Mouse (Mus musculus): ENCODE measurements around the gene Fscn1. TPM values are rescaled to one million over a fixed set of nuclear protein-coding genes. Genes with fewer than 3 reads are reported as not detected.

Fscn1 gene
- polyA plus RNA-seq, 1 experiment from 2014 or later = 328 TPM

DNA sequence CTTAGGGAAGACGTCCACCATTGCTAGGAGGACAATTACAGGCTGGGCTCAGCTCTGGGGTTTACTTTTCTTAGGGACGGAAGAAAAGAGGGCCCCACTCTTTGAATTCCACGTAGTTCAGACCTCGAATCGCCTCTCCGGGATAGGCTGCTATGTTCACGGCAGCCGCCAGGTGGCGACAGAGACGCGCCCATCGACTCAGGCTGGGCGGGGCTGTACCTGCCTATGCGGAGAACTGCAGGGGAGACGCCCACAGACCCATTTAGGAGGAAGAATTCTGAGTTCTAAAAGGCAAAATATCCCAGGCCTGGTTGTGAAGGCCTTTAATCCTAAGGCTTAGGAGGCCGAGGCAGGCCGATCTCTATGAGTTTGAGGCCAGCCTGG lies 23.8 kb upstream of the Fscn1 start:
- peak overlapping the region; percentile 21 for H3K4me3 ChIP-seq (replicated peaks)
- H3K9me3 ChIP-seq (replicated peaks) = no peaks in the 10 kb centered on the region
- no peaks in the 10 kb centered on the region for H3K36me3 ChIP-seq
- H3K27me3 ChIP-seq = no peaks in the 10 kb centered on the region
- no peak for ATAC-seq (ENCODE audit: insufficient number of reproducible peaks, low FRiP score, low TSS enrichment, low read depth)
- peaks cover 27% of the 10 kb centered on the region; the same call in 1 of the 2 replicates for H3K4me1 ChIP-seq
- peak overlapping the region; percentile 48 for H3K4me2 ChIP-seq (replicated peaks)
- 0 out of 2 replicates have a peak overlapping the region, but pooled peaks have one; percentile 17 for H3K27ac ChIP-seq (replicated peaks)
- H3K9ac ChIP-seq = no peak overlapping the region
- 4% methylated on average over 17 of the region's 17 CpGs for WGBS

GRCm38 (mm10) chr5:142937956-142938727 lies 22.0 kb upstream of the Fscn1 start:
- Histone ChIP-seq H3K4me3 (replicated peaks) (no peak overlapping the region), H3K4me1 (peaks cover 18% of the 10 kb centered on the region; the same call in 1 of the 2 replicates), H3K9me3 (replicated peaks) (no peaks in the 10 kb centered on the region), H3K4me2 (replicated peaks) (no peak overlapping the region), H3K27me3 (no peaks in the 10 kb centered on the region), H3K9ac (no peak overlapping the region), H3K36me3 (no peaks in the 10 kb centered on the region), H3K27ac (replicated peaks) (peak overlapping the region; percentile 68)
- WGBS = 33% methylated on average over 19 of the region's 19 CpGs
- no peak for ATAC-seq (ENCODE audit: insufficient number of reproducible peaks, low FRiP score, low TSS enrichment, low read depth)

DNA sequence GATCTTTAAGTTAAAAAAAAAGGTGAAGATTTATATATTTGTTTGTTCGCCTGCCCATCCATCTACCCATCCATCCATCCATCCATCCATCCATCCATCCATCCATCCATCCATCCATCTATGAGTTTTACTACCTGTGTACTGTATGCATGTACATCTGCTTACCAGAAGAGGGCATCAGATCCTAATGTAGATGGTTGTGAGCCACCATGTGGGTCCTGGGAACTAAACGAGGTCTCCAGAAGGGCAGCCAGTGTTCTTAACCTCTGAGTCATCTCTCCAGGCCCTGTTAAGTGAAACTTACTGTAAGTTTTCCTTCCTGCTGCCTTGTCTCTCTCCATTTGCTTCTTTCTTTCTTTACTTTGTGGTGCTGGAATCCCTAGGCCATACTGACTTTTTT lies 19.8 kb upstream of the Fscn1 start:
- Histone ChIP-seq H3K4me3 (replicated peaks) (no peak overlapping the region), H3K9me3 (replicated peaks) (no peaks in the 10 kb centered on the region), H3K27me3 (no peaks in the 10 kb centered on the region), H3K36me3 (no peaks in the 10 kb centered on the region), H3K9ac (no peak overlapping the region), H3K27ac (replicated peaks) (no peak overlapping the region), H3K4me1 (peaks cover 18% of the 10 kb centered on the region; the same call in 1 of the 2 replicates), H3K4me2 (replicated peaks) (no peak overlapping the region)
- no peak for ATAC-seq (ENCODE audit: insufficient number of reproducible peaks, low FRiP score, low TSS enrichment, low read depth)
- 68% methylated on average over 2 of the region's 2 CpGs for WGBS

DNA sequence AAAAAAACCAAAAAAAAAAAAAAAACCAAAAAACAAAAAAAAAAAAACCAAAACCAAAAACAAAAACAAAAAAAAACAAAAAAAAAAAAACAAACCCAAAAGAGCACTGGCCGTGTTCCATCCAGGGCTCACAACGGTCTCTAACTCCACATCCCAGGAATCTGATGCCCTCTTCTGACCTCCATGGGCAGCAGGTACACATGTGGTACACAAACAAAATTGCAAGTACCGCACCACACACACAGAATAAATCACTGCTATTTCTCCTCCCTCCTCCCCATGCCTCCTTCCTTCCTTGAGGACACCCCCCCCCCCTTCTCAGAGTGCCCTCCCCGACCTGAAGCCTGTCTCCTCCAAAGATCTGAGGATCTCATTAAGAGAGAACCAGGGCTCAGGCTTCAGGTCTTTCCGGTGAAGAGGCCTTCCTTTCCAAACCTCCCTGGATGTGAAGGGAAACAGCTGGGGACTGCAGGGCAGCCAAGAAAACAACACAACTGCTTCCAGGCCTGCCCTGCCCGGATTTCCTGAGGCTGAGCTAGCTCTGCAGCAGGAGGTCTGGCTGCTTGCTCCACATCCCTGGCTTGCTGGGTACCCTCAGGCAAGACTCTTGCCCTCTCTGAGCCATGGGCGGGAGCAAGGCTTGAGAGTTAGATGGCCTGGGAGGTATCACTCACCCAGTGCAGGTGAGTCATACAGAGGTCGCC lies 15.0 kb upstream of the Fscn1 start:
- H3K27me3 ChIP-seq = no peaks in the 10 kb centered on the region
- peak; percentile 35; the same call in 1 of the 2 replicates for ATAC-seq (ENCODE audit: insufficient number of reproducible peaks, low FRiP score, low TSS enrichment, low read depth)
- H3K4me3 ChIP-seq (replicated peaks) = no peak overlapping the region
- 50% methylated on average over 8 of the region's 8 CpGs for WGBS
- no peaks in the 10 kb centered on the region for H3K9me3 ChIP-seq (replicated peaks)
- no peak overlapping the region for H3K27ac ChIP-seq (replicated peaks)
- no peaks in the 10 kb centered on the region for H3K36me3 ChIP-seq
- no peaks in the 10 kb centered on the region for H3K4me1 ChIP-seq
- no peak overlapping the region for H3K4me2 ChIP-seq (replicated peaks)
- H3K9ac ChIP-seq = no peak overlapping the region

GRCm38 (mm10) chr5:142947460-142947859 lies 12.7 kb upstream of the Fscn1 start:
- H3K4me3 ChIP-seq (replicated peaks) = no peak overlapping the region
- no peaks in the 10 kb centered on the region for H3K4me1 ChIP-seq
- 51% methylated on average over 7 of the region's 7 CpGs for WGBS
- no peaks in the 10 kb centered on the region for H3K36me3 ChIP-seq
- ATAC-seq (ENCODE audit: insufficient number of reproducible peaks, low FRiP score, low TSS enrichment, low read depth) = no peak
- no peak overlapping the region for H3K4me2 ChIP-seq (replicated peaks)
- no peaks in the 10 kb centered on the region for H3K9me3 ChIP-seq (replicated peaks)
- H3K9ac ChIP-seq = no peak overlapping the region
- H3K27me3 ChIP-seq = no peaks in the 10 kb centered on the region
- H3K27ac ChIP-seq (replicated peaks) = no peak overlapping the region

DNA sequence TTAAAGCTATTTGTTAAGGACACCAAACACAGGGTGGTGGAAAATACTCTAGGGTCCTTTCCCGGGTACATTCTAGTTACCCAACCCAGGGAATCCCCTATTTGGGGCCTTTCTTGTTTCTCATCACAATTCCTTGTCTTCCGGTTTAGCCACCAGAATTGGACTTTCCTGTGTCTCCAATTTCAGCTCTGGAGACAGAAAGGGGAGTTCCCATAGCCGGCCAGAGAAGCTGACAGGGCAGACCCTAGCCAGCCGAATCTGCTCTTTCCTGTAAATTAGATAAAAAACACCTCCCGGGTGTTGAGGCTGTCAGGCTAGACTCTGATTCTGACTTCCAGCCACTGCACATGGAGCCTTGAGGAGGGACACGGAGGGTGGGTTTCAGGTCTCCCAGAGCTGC lies 10.6 kb upstream of the Fscn1 start:
- no peaks in the 10 kb centered on the region for H3K9me3 ChIP-seq (replicated peaks)
- H3K36me3 ChIP-seq = no peaks in the 10 kb centered on the region
- H3K27me3 ChIP-seq = no peaks in the 10 kb centered on the region
- no peak for ATAC-seq (ENCODE audit: insufficient number of reproducible peaks, low FRiP score, low TSS enrichment, low read depth)
- 31% methylated on average over 6 of the region's 6 CpGs for WGBS
- H3K9ac ChIP-seq = no peak overlapping the region
- no peak overlapping the region for H3K4me3 ChIP-seq (replicated peaks)
- H3K4me2 ChIP-seq (replicated peaks) = no peak overlapping the region
- H3K4me1 ChIP-seq = no peaks in the 10 kb centered on the region
- H3K27ac ChIP-seq (replicated peaks) = no peak overlapping the region

DNA sequence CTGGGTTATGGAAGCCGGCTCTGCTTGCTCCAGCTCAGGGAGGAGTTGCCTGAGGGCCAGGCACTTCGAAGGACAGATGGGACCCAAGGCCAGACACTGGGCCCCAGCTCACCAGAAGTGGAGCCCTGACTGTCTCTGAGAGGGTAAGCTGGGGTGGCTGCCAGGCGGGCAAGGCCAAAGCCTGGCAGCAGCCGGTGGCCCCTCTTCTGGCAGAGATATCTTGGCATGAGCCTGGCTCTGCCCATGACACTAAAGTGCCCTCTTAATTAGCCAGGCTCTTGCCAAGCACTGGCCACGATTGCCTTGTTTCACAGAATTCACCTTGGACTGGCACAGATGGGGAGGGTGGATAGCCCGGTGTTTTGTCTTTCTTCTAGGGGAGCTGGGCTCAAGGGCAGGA lies 9.7 kb upstream of the Fscn1 start:
- Histone ChIP-seq H3K36me3 (no peaks in the 10 kb centered on the region), H3K27ac (replicated peaks) (no peak overlapping the region), H3K4me1 (no peaks in the 10 kb centered on the region), H3K9ac (no peak overlapping the region), H3K4me3 (replicated peaks) (no peak overlapping the region), H3K27me3 (no peaks in the 10 kb centered on the region), H3K4me2 (replicated peaks) (no peak overlapping the region), H3K9me3 (replicated peaks) (no peaks in the 10 kb centered on the region)
- 74% methylated on average over 6 of the region's 6 CpGs for WGBS
- ATAC-seq (ENCODE audit: insufficient number of reproducible peaks, low FRiP score, low TSS enrichment, low read depth) = no peak

GRCm38 (mm10) chr5:142953641-142954040 lies 6.5 kb upstream of the Fscn1 start:
- no peak overlapping the region for H3K9ac ChIP-seq
- no peak for ATAC-seq (ENCODE audit: insufficient number of reproducible peaks, low FRiP score, low TSS enrichment, low read depth)
- no peak overlapping the region for H3K4me3 ChIP-seq (replicated peaks)
- no peak overlapping the region for H3K4me2 ChIP-seq (replicated peaks)
- H3K36me3 ChIP-seq = no peaks in the 10 kb centered on the region
- WGBS = 37% methylated on average over 3 of the region's 3 CpGs
- no peaks in the 10 kb centered on the region for H3K4me1 ChIP-seq
- no peaks in the 10 kb centered on the region for H3K27me3 ChIP-seq
- no peaks in the 10 kb centered on the region for H3K9me3 ChIP-seq (replicated peaks)
- no peak overlapping the region for H3K27ac ChIP-seq (replicated peaks)

- 63% methylated on average over 6 of the region's 6 CpGs for WGBS
- no peaks in the 10 kb centered on the region for H3K27me3 ChIP-seq
- H3K9ac ChIP-seq = no peak overlapping the region
- no peaks in the 10 kb centered on the region for H3K9me3 ChIP-seq (replicated peaks)
- H3K4me2 ChIP-seq (replicated peaks) = no peak overlapping the region
- no peak overlapping the region for H3K27ac ChIP-seq (replicated peaks)
- H3K36me3 ChIP-seq = no peaks in the 10 kb centered on the region
- peaks cover 14% of the 10 kb centered on the region for H3K4me1 ChIP-seq
- ATAC-seq (ENCODE audit: insufficient number of reproducible peaks, low FRiP score, low TSS enrichment, low read depth) = no peak
- H3K4me3 ChIP-seq (replicated peaks) = no peak overlapping the region
Measured at GRCm38 (mm10) chr5:142956956-142957703, 3.0 kb upstream of the Fscn1 start.

DNA sequence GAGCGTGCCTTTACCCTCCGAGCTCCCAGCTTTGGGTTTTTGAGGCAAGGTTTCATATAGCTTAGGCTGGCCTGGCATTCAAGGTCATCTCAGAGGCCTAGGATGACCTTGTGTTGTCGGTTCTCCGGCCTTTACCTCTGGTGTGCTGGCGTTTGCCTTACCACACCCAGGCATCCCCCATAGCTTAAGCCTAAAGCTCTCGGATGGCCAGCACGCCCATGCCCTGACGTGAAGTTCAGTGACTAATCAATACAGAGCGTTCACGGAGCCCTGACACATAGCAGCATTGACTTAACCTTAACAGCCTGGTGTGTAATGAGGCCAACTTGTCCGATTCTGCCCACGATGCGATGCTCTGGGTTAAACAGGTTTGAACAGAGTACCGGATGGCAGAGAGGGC lies 1.7 kb upstream of the Fscn1 start:
- H3K4me3 ChIP-seq (replicated peaks) = no peak overlapping the region
- H3K9me3 ChIP-seq (replicated peaks) = no peaks in the 10 kb centered on the region
- WGBS = 84% methylated on average over 14 of the region's 14 CpGs
- ATAC-seq (ENCODE audit: insufficient number of reproducible peaks, low FRiP score, low TSS enrichment, low read depth) = no peak
- no peak overlapping the region for H3K9ac ChIP-seq
- no peaks in the 10 kb centered on the region for H3K36me3 ChIP-seq
- H3K27me3 ChIP-seq = no peaks in the 10 kb centered on the region
- peaks cover 27% of the 10 kb centered on the region for H3K4me1 ChIP-seq
- no peak overlapping the region for H3K27ac ChIP-seq (replicated peaks)
- no peak overlapping the region for H3K4me2 ChIP-seq (replicated peaks)

DNA sequence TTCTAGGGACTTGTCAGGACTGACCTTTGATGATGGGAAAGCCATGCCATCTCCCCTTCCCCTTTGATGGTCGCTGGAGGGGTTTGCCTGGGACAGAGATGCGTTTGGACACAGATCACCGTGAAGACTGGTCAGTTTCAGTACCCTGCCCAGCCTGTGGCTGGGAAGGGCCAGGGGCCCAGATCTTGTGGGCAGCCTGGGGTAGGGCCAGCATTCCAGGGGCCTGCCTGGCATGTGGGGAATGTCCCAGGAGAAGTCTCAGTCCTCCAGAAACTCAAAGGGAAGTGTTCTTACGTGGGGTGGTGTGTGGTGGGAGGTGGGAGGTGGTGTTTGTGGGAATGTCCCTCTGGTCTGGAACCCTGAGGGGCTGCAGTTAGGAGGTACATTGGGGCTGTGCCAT lies 987 bp upstream of the Fscn1 start:
- WGBS = 55% methylated on average over 4 of the region's 4 CpGs
- H3K4me2 ChIP-seq (replicated peaks) = no peak overlapping the region
- H3K4me3 ChIP-seq (replicated peaks) = no peak overlapping the region
- H3K36me3 ChIP-seq = no peaks in the 10 kb centered on the region
- no peak overlapping the region for H3K27ac ChIP-seq (replicated peaks)
- H3K27me3 ChIP-seq = no peaks in the 10 kb centered on the region
- H3K9me3 ChIP-seq (replicated peaks) = no peaks in the 10 kb centered on the region
- no peak for ATAC-seq (ENCODE audit: insufficient number of reproducible peaks, low FRiP score, low TSS enrichment, low read depth)
- no peak overlapping the region for H3K9ac ChIP-seq
- peaks cover 34% of the 10 kb centered on the region for H3K4me1 ChIP-seq
